Mouse (Mus musculus): Measurements from ENCODE around the gene Enox1.

DNA sequence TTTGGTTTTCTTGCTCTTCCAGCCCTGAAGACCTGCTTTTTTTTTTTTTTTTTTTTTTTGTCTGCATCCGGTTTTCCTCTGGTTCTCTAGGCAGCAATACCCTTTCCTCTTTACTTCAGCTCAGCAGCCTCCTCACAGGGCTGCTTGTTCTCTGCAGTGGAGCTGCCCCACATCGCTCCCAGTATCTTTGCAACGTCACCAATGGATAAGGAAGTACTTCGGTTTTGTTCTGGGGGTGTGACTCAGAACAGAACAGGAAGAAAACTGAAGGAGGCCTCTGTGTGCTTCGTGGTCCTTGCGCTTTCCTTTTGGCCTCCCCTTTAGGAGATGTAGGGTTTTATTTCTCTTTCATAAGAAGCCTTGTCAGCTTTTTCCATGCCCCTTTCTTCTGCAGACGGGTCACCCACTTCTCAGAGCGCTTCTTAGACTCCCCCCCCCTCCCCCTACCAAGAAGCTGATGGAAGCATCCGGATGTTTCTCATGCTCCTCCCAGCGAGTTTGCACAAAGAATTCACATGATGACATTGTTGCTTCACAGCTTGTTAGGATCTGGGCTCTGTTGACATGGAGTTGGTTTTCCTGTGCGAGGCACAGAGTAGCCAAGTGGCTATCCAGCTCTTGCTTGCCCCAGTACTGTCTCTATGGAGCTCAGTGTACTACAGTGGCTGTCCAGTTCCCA, 187.2 kb downstream of the Enox1 start:
- TF ChIP-seq CTCF (IDR thresholded peaks at IDR 0.05; ENCODE audit: borderline replicate concordance, extremely low read depth, insufficient read depth, insufficient read length) (no peak), POLR2A (IDR thresholded peaks at IDR 0.05; ENCODE audit: borderline replicate concordance, extremely low read depth, insufficient read depth, insufficient read length, poor library complexity, severe bottlenecking) (no peak)

Measured in brain, embryonic 14.5 days (tissue).